Mouse (Mus musculus): ENCODE data around the gene Rcsd1. TPM values are rescaled to one million over a fixed set of nuclear protein-coding genes. Genes with fewer than 3 reads are reported as not detected.

Gene Rcsd1
- polyA plus RNA-seq, 1 experiment from 2014 or later, result 8.4 TPM

DNA sequence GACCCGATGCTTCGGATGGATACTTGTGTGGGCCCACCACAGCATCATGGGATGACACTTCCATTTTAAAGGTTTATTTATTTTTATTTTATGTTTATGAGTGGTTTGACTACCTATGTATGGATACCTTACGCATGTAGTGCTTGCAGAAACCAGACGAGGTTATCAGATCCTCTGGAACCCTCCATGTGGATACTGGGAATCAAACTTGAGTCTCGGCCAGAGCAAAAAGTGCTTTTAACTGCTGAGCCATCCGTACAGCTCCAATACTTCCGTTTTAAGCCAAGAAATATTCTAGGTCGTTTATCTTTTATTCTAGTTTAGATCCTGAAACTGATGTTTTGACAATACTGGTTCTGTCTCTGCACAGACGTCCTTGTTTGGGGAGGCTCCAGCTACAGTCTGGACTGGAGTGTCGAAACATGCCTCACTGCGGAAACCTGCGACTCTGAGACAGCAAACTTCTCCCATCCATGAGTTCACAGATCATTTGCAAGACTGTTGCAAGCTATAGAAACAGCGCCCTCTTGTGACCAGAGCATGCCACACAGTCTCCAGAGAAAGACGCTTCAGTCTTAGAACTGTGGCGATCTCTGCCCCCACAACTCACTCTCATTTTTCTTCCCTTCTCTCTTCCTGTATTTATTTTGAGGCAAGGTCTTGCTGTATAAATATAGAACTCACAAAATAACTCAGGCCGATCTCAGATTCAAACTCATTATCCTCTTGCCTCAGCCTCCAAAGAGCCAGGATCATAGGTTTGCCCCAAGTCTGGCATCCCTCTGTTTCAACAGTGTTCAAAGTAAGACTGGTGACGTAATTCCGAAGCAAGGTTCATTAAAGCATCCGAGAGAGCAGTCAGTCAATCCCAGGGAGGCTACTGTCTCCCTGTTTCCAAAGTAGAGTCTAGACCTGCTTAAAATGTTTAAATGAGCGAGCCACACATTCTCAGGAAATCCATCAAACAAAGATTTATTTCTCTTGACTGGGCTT is 26.6 kb upstream of the Rcsd1 start:
- Histone ChIP-seq H3K9ac (no peak overlapping the region), H3K4me2 (replicated peaks) (no peak overlapping the region), H3K27ac (no peak overlapping the region), H3K36me3 (replicated peaks; ENCODE audit: control insufficient read depth, insufficient read depth) (no peaks in the 10 kb centered on the region), H3K27me3 (ENCODE audit: control insufficient read depth, insufficient read depth, low read length) (no peaks in the 10 kb centered on the region), H3K9me3 (ENCODE audit: control insufficient read depth, low read length) (no peaks in the 10 kb centered on the region), H3K4me1 (replicated peaks; ENCODE audit: control insufficient read depth, insufficient read depth, low read length) (no peaks in the 10 kb centered on the region), H3K4me3 (replicated peaks; ENCODE audit: low read length) (no peak overlapping the region)
- peak; percentile 96 for DNase-seq (ENCODE audit: low spot score)
- WGBS, result 40% methylated on average over 20 of the region's 20 CpGs
- ATAC-seq (ENCODE audit: low FRiP score), result peak; percentile 72; the same call in 1 of the 2 replicates

- Histone ChIP-seq H3K36me3 (replicated peaks; ENCODE audit: control insufficient read depth, insufficient read depth) (no peaks in the 10 kb centered on the region), H3K9me3 (ENCODE audit: control insufficient read depth, low read length) (no peaks in the 10 kb centered on the region), H3K4me2 (replicated peaks) (no peak overlapping the region), H3K27ac (no peak overlapping the region), H3K4me3 (replicated peaks; ENCODE audit: low read length) (no peak overlapping the region), H3K9ac (no peak overlapping the region), H3K27me3 (ENCODE audit: control insufficient read depth, insufficient read depth, low read length) (no peaks in the 10 kb centered on the region), H3K4me1 (replicated peaks; ENCODE audit: control insufficient read depth, insufficient read depth, low read length) (no peaks in the 10 kb centered on the region)
- WGBS, result 92% methylated on average over 2 of the region's 2 CpGs
- ATAC-seq (ENCODE audit: low FRiP score) (no peak), DNase-seq (ENCODE audit: low spot score) (no peak)
Measured at GRCm38 (mm10) chr1:165734840-165735239, 25.3 kb upstream of the Rcsd1 start.

DNA sequence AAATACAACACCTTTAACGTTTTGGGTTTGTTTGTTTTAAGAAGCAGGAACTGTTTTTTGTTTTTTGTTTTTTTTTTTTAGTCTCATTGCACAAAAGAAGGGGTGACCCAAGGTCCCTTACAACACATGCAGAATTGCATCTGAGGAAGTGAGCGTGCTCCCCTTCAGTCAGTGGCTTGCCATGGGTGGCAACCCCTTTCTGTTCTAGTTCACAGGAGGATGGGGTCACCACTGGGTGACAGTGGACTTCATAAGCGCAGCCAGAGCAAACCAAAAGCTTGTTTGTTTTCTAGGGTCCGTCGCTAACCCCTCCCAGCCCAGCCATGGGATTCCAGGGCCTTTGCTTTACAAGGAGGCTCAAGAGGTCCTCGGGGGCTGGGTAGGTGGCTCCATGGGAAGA is 22.0 kb upstream of the Rcsd1 start:
- Histone ChIP-seq H3K27ac (no peak overlapping the region), H3K4me1 (replicated peaks; ENCODE audit: control insufficient read depth, insufficient read depth, low read length) (no peaks in the 10 kb centered on the region), H3K4me2 (replicated peaks) (no peak overlapping the region), H3K27me3 (ENCODE audit: control insufficient read depth, insufficient read depth, low read length) (no peaks in the 10 kb centered on the region), H3K9ac (no peak overlapping the region), H3K36me3 (replicated peaks; ENCODE audit: control insufficient read depth, insufficient read depth) (no peaks in the 10 kb centered on the region), H3K9me3 (ENCODE audit: control insufficient read depth, low read length) (no peaks in the 10 kb centered on the region), H3K4me3 (replicated peaks; ENCODE audit: low read length) (no peak overlapping the region)
- 76% methylated on average over 6 of the region's 6 CpGs for WGBS
- DNase-seq (ENCODE audit: low spot score) (no peak), ATAC-seq (ENCODE audit: low FRiP score) (no peak)

DNA sequence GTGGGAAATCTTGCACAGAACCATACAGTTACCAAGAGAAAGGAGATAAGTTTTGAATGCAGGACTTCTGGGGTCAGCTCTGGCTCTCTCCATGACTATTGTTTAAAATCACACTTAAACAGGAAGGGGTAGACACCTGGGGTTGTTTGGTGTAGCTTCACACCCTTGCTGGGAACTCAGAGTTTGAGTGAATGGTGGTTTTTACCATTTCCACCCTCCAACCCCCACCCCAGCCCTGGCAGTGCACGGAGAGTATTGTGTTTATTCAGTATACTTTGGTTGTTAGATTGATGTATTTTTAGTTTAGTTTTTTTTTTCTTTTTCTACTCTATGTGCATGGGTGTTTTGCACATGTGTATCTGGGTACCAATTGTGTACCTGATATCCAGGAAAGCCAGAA is 20.6 kb upstream of the Rcsd1 start:
- no peaks in the 10 kb centered on the region for H3K9me3 ChIP-seq (ENCODE audit: control insufficient read depth, low read length)
- WGBS, result 48% methylated on average over 1 of the region's 1 CpGs
- H3K4me2 ChIP-seq (replicated peaks), result no peak overlapping the region
- ATAC-seq (ENCODE audit: low FRiP score) (no peak), DNase-seq (ENCODE audit: low spot score) (no peak)
- H3K27ac ChIP-seq, result no peak overlapping the region
- no peak overlapping the region for H3K9ac ChIP-seq
- H3K36me3 ChIP-seq (replicated peaks; ENCODE audit: control insufficient read depth, insufficient read depth), result no peaks in the 10 kb centered on the region
- H3K4me3 ChIP-seq (replicated peaks; ENCODE audit: low read length), result no peak overlapping the region
- H3K27me3 ChIP-seq (ENCODE audit: control insufficient read depth, insufficient read depth, low read length), result no peaks in the 10 kb centered on the region
- H3K4me1 ChIP-seq (replicated peaks; ENCODE audit: control insufficient read depth, insufficient read depth, low read length), result no peaks in the 10 kb centered on the region

DNA sequence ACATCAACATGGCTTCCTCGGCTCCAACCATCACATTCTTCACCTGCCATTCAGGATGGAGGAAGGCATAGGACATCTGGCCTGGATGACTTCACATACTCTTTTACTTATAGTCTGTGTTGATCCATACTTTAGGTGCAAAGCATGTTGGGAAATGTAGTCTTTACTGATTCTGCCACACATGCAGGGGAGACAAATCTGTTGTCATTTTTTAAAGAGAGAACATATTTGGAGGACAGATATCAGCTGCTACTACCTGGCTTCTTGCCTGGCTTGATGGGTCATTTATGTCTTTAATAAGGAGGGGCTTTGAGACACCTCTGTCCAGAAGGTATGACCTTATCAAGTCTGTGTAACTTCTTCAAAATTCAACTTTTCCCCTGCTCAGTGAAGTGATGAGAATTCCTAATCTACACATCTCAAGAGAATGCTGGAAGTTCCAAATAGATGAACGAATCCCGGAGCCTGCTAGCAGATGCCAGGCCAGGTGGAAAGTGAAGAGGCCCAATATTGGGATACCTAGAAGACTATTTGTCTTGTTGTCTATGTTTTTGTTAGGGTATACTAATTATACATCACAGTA is 18.6 kb upstream of the Rcsd1 start:
- H3K36me3 ChIP-seq (replicated peaks; ENCODE audit: control insufficient read depth, insufficient read depth), result no peaks in the 10 kb centered on the region
- H3K4me2 ChIP-seq (replicated peaks), result no peak overlapping the region
- H3K4me3 ChIP-seq (replicated peaks; ENCODE audit: low read length), result no peak overlapping the region
- no peaks in the 10 kb centered on the region for H3K4me1 ChIP-seq (replicated peaks; ENCODE audit: control insufficient read depth, insufficient read depth, low read length)
- H3K9ac ChIP-seq, result no peak overlapping the region
- H3K9me3 ChIP-seq (ENCODE audit: control insufficient read depth, low read length), result no peaks in the 10 kb centered on the region
- no peak overlapping the region for H3K27ac ChIP-seq
- ATAC-seq (ENCODE audit: low FRiP score) (no peak), DNase-seq (ENCODE audit: low spot score) (no peak)
- 93% methylated on average over 3 of the region's 3 CpGs for WGBS
- H3K27me3 ChIP-seq (ENCODE audit: control insufficient read depth, insufficient read depth, low read length), result no peaks in the 10 kb centered on the region

- H3K27ac ChIP-seq, result no peak overlapping the region
- H3K4me3 ChIP-seq (replicated peaks; ENCODE audit: low read length), result no peak overlapping the region
- DNase-seq (ENCODE audit: low spot score), result no peak
- H3K4me1 ChIP-seq (replicated peaks; ENCODE audit: control insufficient read depth, insufficient read depth, low read length), result no peaks in the 10 kb centered on the region
- ATAC-seq (ENCODE audit: low FRiP score), result no peak
- no peak overlapping the region for H3K4me2 ChIP-seq (replicated peaks)
- H3K9me3 ChIP-seq (ENCODE audit: control insufficient read depth, low read length), result no peaks in the 10 kb centered on the region
- no peak overlapping the region for H3K9ac ChIP-seq
- H3K36me3 ChIP-seq (replicated peaks; ENCODE audit: control insufficient read depth, insufficient read depth), result no peaks in the 10 kb centered on the region
- WGBS, result 30% methylated on average over 1 of the region's 1 CpGs
- no peaks in the 10 kb centered on the region for H3K27me3 ChIP-seq (ENCODE audit: control insufficient read depth, insufficient read depth, low read length)
Measured at GRCm38 (mm10) chr1:165726986-165727385, 17.4 kb upstream of the Rcsd1 start.

GRCm38 (mm10) chr1:165725039-165725644 is 15.6 kb upstream of the Rcsd1 start:
- Histone ChIP-seq H3K36me3 (replicated peaks; ENCODE audit: control insufficient read depth, insufficient read depth) (no peaks in the 10 kb centered on the region), H3K4me2 (replicated peaks) (no peak overlapping the region), H3K4me3 (replicated peaks; ENCODE audit: low read length) (no peak overlapping the region), H3K9ac (no peak overlapping the region), H3K27ac (no peak overlapping the region), H3K4me1 (replicated peaks; ENCODE audit: control insufficient read depth, insufficient read depth, low read length) (no peaks in the 10 kb centered on the region), H3K27me3 (ENCODE audit: control insufficient read depth, insufficient read depth, low read length) (no peaks in the 10 kb centered on the region), H3K9me3 (ENCODE audit: control insufficient read depth, low read length) (no peaks in the 10 kb centered on the region)
- ATAC-seq (ENCODE audit: low FRiP score) (no peak), DNase-seq (ENCODE audit: low spot score) (no peak)
- 74% methylated on average over 4 of the region's 4 CpGs for whole genome bisulfite sequencing

- no peaks in the 10 kb centered on the region for H3K9me3 ChIP-seq (ENCODE audit: control insufficient read depth, low read length)
- ATAC-seq (ENCODE audit: low FRiP score), result no peak
- WGBS, result 55% methylated on average over 11 of the region's 11 CpGs
- H3K36me3 ChIP-seq (replicated peaks; ENCODE audit: control insufficient read depth, insufficient read depth), result no peaks in the 10 kb centered on the region
- no peaks in the 10 kb centered on the region for H3K4me1 ChIP-seq (replicated peaks; ENCODE audit: control insufficient read depth, insufficient read depth, low read length)
- no peak overlapping the region for H3K4me2 ChIP-seq (replicated peaks)
- no peak overlapping the region for H3K9ac ChIP-seq
- no peak overlapping the region for H3K4me3 ChIP-seq (replicated peaks; ENCODE audit: low read length)
- no peak overlapping the region for H3K27ac ChIP-seq
- no peak for DNase-seq (ENCODE audit: low spot score)
- H3K27me3 ChIP-seq (ENCODE audit: control insufficient read depth, insufficient read depth, low read length), result no peaks in the 10 kb centered on the region
Measured at GRCm38 (mm10) chr1:165724219-165725033, 14.9 kb upstream of the Rcsd1 start.

Data from hindbrain, embryonic 14.5 days (tissue).